Mouse (Mus musculus) neural tube, embryonic 12.5 days (tissue): ENCODE results near the gene AI661453. TPM values are rescaled to one million over a fixed set of nuclear protein-coding genes. Genes with fewer than 3 reads are reported as not detected.
A peak's percentile ranks its signal among the peaks of the same experiment; 100 is the strongest.

Source experiments
- ATAC-seq: fragments of 200-750 bp; cut with Nextera tagmentation; 2 replicates; pipeline ENCODE4 v1.8.0; 2017; ENCODE audit warnings: low read depth, mild to moderate bottlenecking, moderate TSS enrichment, moderate library complexity; ENCODE audit not compliant: low FRiP score
- H3K27ac ChIP-seq: fragments of 300-500 bp; sonication (generic); 2 replicates; pipeline ENCODE4 v1.5.1; 2016
- H3K27me3 ChIP-seq: fragments of 300-500 bp; sonication (generic); replicated peaks from 2 replicates; pipeline ENCODE4 v1.6.1; 2016; ENCODE audit warnings: mild to moderate bottlenecking
- H3K36me3 ChIP-seq: fragments of 300-500 bp; sonication (generic); 2 replicates; pipeline ENCODE4 v1.6.1; 2016; ENCODE audit warnings: mild to moderate bottlenecking
- H3K4me1 ChIP-seq: fragments of 300-500 bp; sonication (generic); 2 replicates; pipeline ENCODE4 v1.6.1; 2016
- H3K4me2 ChIP-seq: fragments of 300-500 bp; sonication (generic); replicated peaks from 2 replicates; pipeline ENCODE4 v1.6.1; 2016; ENCODE audit warnings: mild to moderate bottlenecking
- H3K4me3 ChIP-seq: fragments of 300-500 bp; sonication (generic); 2 replicates; pipeline ENCODE4 v1.5.1; 2016
- H3K9ac ChIP-seq: fragments of 300-500 bp; sonication (generic); 2 replicates; pipeline ENCODE4 v1.6.1; 2016; ENCODE audit warnings: mild to moderate bottlenecking
- H3K9me3 ChIP-seq: fragments of 300-500 bp; sonication (generic); 2 replicates; pipeline ENCODE4 v1.6.1; 2016; ENCODE audit warnings: mild to moderate bottlenecking
- WGBS: fragments of 180-500 bp; shearing (Covaris S2); methylation state at CpG from one replicate; pipeline ENCODE4 v1.1.7; 2016; 5-methylcytosine and 5-hydroxymethylcytosine counted together
- polyA plus RNA-seq: library from polyadenylated mRNA; unstranded; fragments of >200 nt; fragmentation: Nextera tagmentation; extraction: Ambion mirVana; gene quantifications from 2 replicates; pipeline ENCODE4 v1.2.1, GENCODE M21; 2016

The AI661453 gene
- polyA plus RNA-seq, 1 experiment from 2014 or later, result 0.14 TPM

GRCm38 (mm10) chr17:47472435-47473350 lies 36.3 kb downstream of the AI661453 start:
- no peak for ATAC-seq
- Histone ChIP-seq H3K27ac (no peak overlapping the region), H3K9me3 (no peaks in the 10 kb centered on the region), H3K27me3 (peaks cover 19% of the 10 kb centered on the region), H3K4me2 (no peak overlapping the region), H3K9ac (no peak overlapping the region), H3K36me3 (no peaks in the 10 kb centered on the region), H3K4me3 (no peak overlapping the region), H3K4me1 (no peaks in the 10 kb centered on the region)
- WGBS, result 43% methylated on average over 15 of the region's 15 CpGs

- Histone ChIP-seq H3K4me2 (no peak overlapping the region), H3K9ac (no peak overlapping the region), H3K4me1 (no peaks in the 10 kb centered on the region), H3K27me3 (peaks cover 11% of the 10 kb centered on the region), H3K27ac (no peak overlapping the region), H3K9me3 (no peaks in the 10 kb centered on the region), H3K36me3 (no peaks in the 10 kb centered on the region), H3K4me3 (no peak overlapping the region)
- WGBS, result 10% methylated on average over 8 of the region's 8 CpGs
- no peak for ATAC-seq
Measured at GRCm38 (mm10) chr17:47473434-47473974, 37.1 kb downstream of the AI661453 start.

- no peak overlapping the region for H3K9ac ChIP-seq
- no peaks in the 10 kb centered on the region for H3K9me3 ChIP-seq
- ATAC-seq, result no peak
Measured at GRCm38 (mm10) chr17:47474250-47474649, 37.8 kb downstream of the AI661453 start.

GRCm38 (mm10) chr17:47475181-47475580 lies 38.8 kb downstream of the AI661453 start:
- Histone ChIP-seq H3K9ac (no peak overlapping the region), H3K27ac (no peak overlapping the region), H3K36me3 (no peaks in the 10 kb centered on the region), H3K4me3 (no peak overlapping the region), H3K9me3 (no peaks in the 10 kb centered on the region), H3K27me3 (no peaks in the 10 kb centered on the region), H3K4me1 (no peaks in the 10 kb centered on the region), H3K4me2 (no peak overlapping the region)
- WGBS, result 86% methylated on average over 4 of the region's 4 CpGs
- ATAC-seq, result no peak

More at GRCm38 (mm10) chr17:47474250-47474649, 37.8 kb downstream of the AI661453 start:
- Histone ChIP-seq H3K36me3 (no peaks in the 10 kb centered on the region), H3K4me1 (no peaks in the 10 kb centered on the region), H3K4me2 (no peak overlapping the region), H3K4me3 (no peak overlapping the region), H3K27me3 (peaks cover 3% of the 10 kb centered on the region), H3K27ac (no peak overlapping the region)
- 85% methylated on average over 4 of the region's 4 CpGs for WGBS

- no peak overlapping the region for H3K9ac ChIP-seq
- no peaks in the 10 kb centered on the region for H3K4me1 ChIP-seq
- H3K9me3 ChIP-seq, result no peaks in the 10 kb centered on the region
- H3K4me3 ChIP-seq, result no peak overlapping the region
- no peaks in the 10 kb centered on the region for H3K27me3 ChIP-seq
- no peak overlapping the region for H3K4me2 ChIP-seq
- H3K27ac ChIP-seq, result no peak overlapping the region
- ATAC-seq, result no peak
- H3K36me3 ChIP-seq, result no peaks in the 10 kb centered on the region
- WGBS, result 63% methylated on average over 3 of the region's 3 CpGs
Measured at GRCm38 (mm10) chr17:47475714-47476113, 39.3 kb downstream of the AI661453 start.

- H3K27me3 ChIP-seq, result no peaks in the 10 kb centered on the region
- no peak overlapping the region for H3K9ac ChIP-seq
- H3K4me1 ChIP-seq, result peaks cover 11% of the 10 kb centered on the region; the same call in 1 of the 2 replicates
- H3K4me3 ChIP-seq, result no peak overlapping the region
- no peak overlapping the region for H3K27ac ChIP-seq
- no peak overlapping the region for H3K4me2 ChIP-seq
- no peaks in the 10 kb centered on the region for H3K36me3 ChIP-seq
- no peak for ATAC-seq
- H3K9me3 ChIP-seq, result no peaks in the 10 kb centered on the region
- 73% methylated on average over 3 of the region's 3 CpGs for WGBS
Measured at GRCm38 (mm10) chr17:47479887-47480286, 43.5 kb downstream of the AI661453 start.

- H3K9ac ChIP-seq, result no peak overlapping the region
- ATAC-seq, result no peak
- H3K4me2 ChIP-seq, result no peak overlapping the region
- H3K36me3 ChIP-seq, result no peaks in the 10 kb centered on the region
- no peaks in the 10 kb centered on the region for H3K27me3 ChIP-seq
- H3K9me3 ChIP-seq, result no peaks in the 10 kb centered on the region
- peaks cover 22% of the 10 kb centered on the region for H3K4me1 ChIP-seq
- no peak overlapping the region for H3K27ac ChIP-seq
- WGBS, result 48% methylated on average over 2 of the region's 2 CpGs
- H3K4me3 ChIP-seq, result no peak overlapping the region
Measured at GRCm38 (mm10) chr17:47482401-47482800, 46.0 kb downstream of the AI661453 start.

- WGBS, result 4% methylated on average over 1 of the region's 1 CpGs
- no peak overlapping the region for H3K4me3 ChIP-seq
- peak; percentile 15; the same call in 1 of the 2 replicates for ATAC-seq
Measured at GRCm38 (mm10) chr17:47484241-47484921, 48.0 kb downstream of the AI661453 start.

GRCm38 (mm10) chr17:47484993-47485392 lies 48.6 kb downstream of the AI661453 start:
- Histone ChIP-seq H3K36me3 (peaks cover 18% of the 10 kb centered on the region), H3K9ac (no peak overlapping the region), H3K27ac (no peak overlapping the region; the same call in 1 of the 2 replicates), H3K27me3 (no peaks in the 10 kb centered on the region), H3K4me3 (no peak overlapping the region), H3K4me1 (peaks cover 22% of the 10 kb centered on the region), H3K9me3 (no peaks in the 10 kb centered on the region), H3K4me2 (no peak overlapping the region)
- no peak for ATAC-seq
- WGBS, result 7% methylated on average over 3 of the region's 3 CpGs

More at GRCm38 (mm10) chr17:47484241-47484921, 48.0 kb downstream of the AI661453 start:
- Histone ChIP-seq H3K36me3 (peaks cover 12% of the 10 kb centered on the region), H3K27ac (no peak overlapping the region), H3K4me1 (peaks cover 22% of the 10 kb centered on the region), H3K4me2 (no peak overlapping the region), H3K9ac (no peak overlapping the region), H3K27me3 (no peaks in the 10 kb centered on the region), H3K9me3 (no peaks in the 10 kb centered on the region)

GRCm38 (mm10) chr17:47485791-47486190 lies 49.4 kb downstream of the AI661453 start:
- no peaks in the 10 kb centered on the region for H3K9me3 ChIP-seq
- no peak for ATAC-seq
- H3K27ac ChIP-seq, result no peak overlapping the region
- 88% methylated on average over 3 of the region's 3 CpGs for WGBS
- peaks cover 26% of the 10 kb centered on the region for H3K36me3 ChIP-seq
- no peaks in the 10 kb centered on the region for H3K27me3 ChIP-seq
- H3K4me1 ChIP-seq, result peaks cover 22% of the 10 kb centered on the region
- H3K4me2 ChIP-seq, result no peak overlapping the region
- H3K4me3 ChIP-seq, result no peak overlapping the region
- H3K9ac ChIP-seq, result no peak overlapping the region

GRCm38 (mm10) chr17:47490791-47491190 lies 54.4 kb downstream of the AI661453 start:
- no peak overlapping the region for H3K4me2 ChIP-seq
- H3K9ac ChIP-seq, result no peak overlapping the region
- 0 out of 2 replicates have a peak, but pooled peaks cover 2% of the 10 kb centered on the region for H3K4me1 ChIP-seq
- H3K27ac ChIP-seq, result no peak overlapping the region
- ATAC-seq, result no peak
- WGBS, result 84% methylated on average over 9 of the region's 9 CpGs
- H3K27me3 ChIP-seq, result no peaks in the 10 kb centered on the region
- peaks cover 74% of the 10 kb centered on the region for H3K36me3 ChIP-seq
- no peak overlapping the region for H3K4me3 ChIP-seq
- H3K9me3 ChIP-seq, result no peaks in the 10 kb centered on the region

GRCm38 (mm10) chr17:47492731-47493130 lies 56.3 kb downstream of the AI661453 start:
- Histone ChIP-seq H3K36me3 (peaks cover 88% of the 10 kb centered on the region), H3K27ac (no peak overlapping the region), H3K9ac (no peak overlapping the region), H3K9me3 (no peaks in the 10 kb centered on the region), H3K4me3 (no peak overlapping the region), H3K27me3 (no peaks in the 10 kb centered on the region), H3K4me2 (no peak overlapping the region), H3K4me1 (no peaks in the 10 kb centered on the region)
- ATAC-seq, result no peak
- WGBS, result 85% methylated on average over 6 of the region's 6 CpGs
